Mouse (Mus musculus): ENCODE results near the gene Adcy5. TPM values are rescaled to one million over a fixed set of nuclear protein-coding genes. Genes with fewer than 3 reads are reported as not detected.

Gene Adcy5
- polyA plus RNA-seq, 1 experiment: 2.0 TPM

- TF ChIP-seq POLR2A (IDR thresholded peaks at IDR 0.05; ENCODE audit: borderline replicate concordance, control insufficient read depth, low read depth, low read length): no peak
- no peak for TF ChIP-seq CTCF (IDR thresholded peaks at IDR 0.05; ENCODE audit: control insufficient read depth, insufficient read depth, low read length)
- Histone ChIP-seq H3K4me3 (replicated peaks; ENCODE audit: control insufficient read depth, low read depth, low read length) (no peak overlapping the region), H3K27ac (ENCODE audit: control insufficient read depth, insufficient read depth, low read depth, low read length, poor library complexity) (no peak overlapping the region), H3K4me1 (ENCODE audit: control insufficient read depth, insufficient read depth, low read length) (no peaks in the 10 kb centered on the region)
- WGBS: 63% methylated on average over 7 of the region's 7 CpGs
Observed at GRCm38 (mm10) chr16:35116328-35116956, 38.2 kb upstream of the Adcy5 start.

- WGBS: 88% methylated on average over 7 of the region's 7 CpGs
- Histone ChIP-seq H3K4me1 (ENCODE audit: control insufficient read depth, insufficient read depth, low read length) (no peaks in the 10 kb centered on the region), H3K4me3 (replicated peaks; ENCODE audit: control insufficient read depth, low read depth, low read length) (no peak overlapping the region), H3K27ac (ENCODE audit: control insufficient read depth, insufficient read depth, low read depth, low read length, poor library complexity) (no peak overlapping the region)
- no peak for TF ChIP-seq CTCF (IDR thresholded peaks at IDR 0.05; ENCODE audit: control insufficient read depth, insufficient read depth, low read length)
- no peak for TF ChIP-seq POLR2A (IDR thresholded peaks at IDR 0.05; ENCODE audit: borderline replicate concordance, control insufficient read depth, low read depth, low read length)
Observed at GRCm38 (mm10) chr16:35117436-35117835, 37.2 kb upstream of the Adcy5 start.

- 76% methylated on average over 4 of the region's 4 CpGs for WGBS
- H3K4me1 ChIP-seq (ENCODE audit: control insufficient read depth, insufficient read depth, low read length): no peaks in the 10 kb centered on the region
- H3K27ac ChIP-seq (ENCODE audit: control insufficient read depth, insufficient read depth, low read depth, low read length, poor library complexity): no peak overlapping the region
- H3K4me3 ChIP-seq (replicated peaks; ENCODE audit: control insufficient read depth, low read depth, low read length): no peak overlapping the region
- no peak for TF ChIP-seq CTCF (IDR thresholded peaks at IDR 0.05; ENCODE audit: control insufficient read depth, insufficient read depth, low read length)
- no peak for TF ChIP-seq POLR2A (IDR thresholded peaks at IDR 0.05; ENCODE audit: borderline replicate concordance, control insufficient read depth, low read depth, low read length)
Observed at GRCm38 (mm10) chr16:35120603-35121002, 34.1 kb upstream of the Adcy5 start.

- TF ChIP-seq POLR2A (IDR thresholded peaks at IDR 0.05; ENCODE audit: borderline replicate concordance, control insufficient read depth, low read depth, low read length): no peak
- TF ChIP-seq CTCF (IDR thresholded peaks at IDR 0.05; ENCODE audit: control insufficient read depth, insufficient read depth, low read length): no peak
- Histone ChIP-seq H3K27ac (ENCODE audit: control insufficient read depth, insufficient read depth, low read depth, low read length, poor library complexity) (no peak overlapping the region), H3K4me3 (replicated peaks; ENCODE audit: control insufficient read depth, low read depth, low read length) (no peak overlapping the region), H3K4me1 (ENCODE audit: control insufficient read depth, insufficient read depth, low read length) (no peaks in the 10 kb centered on the region)
- 82% methylated on average over 5 of the region's 5 CpGs for WGBS
Observed at GRCm38 (mm10) chr16:35127270-35127669, 27.4 kb upstream of the Adcy5 start.

- no peak overlapping the region for H3K4me3 ChIP-seq (replicated peaks; ENCODE audit: control insufficient read depth, low read depth, low read length)
- TF ChIP-seq CTCF (IDR thresholded peaks at IDR 0.05; ENCODE audit: control insufficient read depth, insufficient read depth, low read length) (no peak), POLR2A (IDR thresholded peaks at IDR 0.05; ENCODE audit: borderline replicate concordance, control insufficient read depth, low read depth, low read length) (no peak)
- H3K27ac ChIP-seq (ENCODE audit: control insufficient read depth, insufficient read depth, low read depth, low read length, poor library complexity): no peak overlapping the region
- 53% methylated on average over 3 of the region's 3 CpGs for WGBS
- H3K4me1 ChIP-seq (ENCODE audit: control insufficient read depth, insufficient read depth, low read length): no peaks in the 10 kb centered on the region
Observed at GRCm38 (mm10) chr16:35130172-35130571, 24.5 kb upstream of the Adcy5 start.

- no peak overlapping the region for H3K27ac ChIP-seq (ENCODE audit: control insufficient read depth, insufficient read depth, low read depth, low read length, poor library complexity)
- no peak overlapping the region for H3K4me3 ChIP-seq (replicated peaks; ENCODE audit: control insufficient read depth, low read depth, low read length)
- no peaks in the 10 kb centered on the region for H3K4me1 ChIP-seq (ENCODE audit: control insufficient read depth, insufficient read depth, low read length)
- 80% methylated on average over 6 of the region's 6 CpGs for WGBS
- TF ChIP-seq POLR2A (IDR thresholded peaks at IDR 0.05; ENCODE audit: borderline replicate concordance, control insufficient read depth, low read depth, low read length) (no peak), CTCF (IDR thresholded peaks at IDR 0.05; ENCODE audit: control insufficient read depth, insufficient read depth, low read length) (no peak)
Observed at GRCm38 (mm10) chr16:35139416-35139815, 15.3 kb upstream of the Adcy5 start.

GRCm38 (mm10) chr16:35139873-35140619, 14.6 kb upstream of the Adcy5 start:
- TF ChIP-seq CTCF (IDR thresholded peaks at IDR 0.05; ENCODE audit: control insufficient read depth, insufficient read depth, low read length) (no peak), POLR2A (IDR thresholded peaks at IDR 0.05; ENCODE audit: borderline replicate concordance, control insufficient read depth, low read depth, low read length) (no peak)
- WGBS: 59% methylated on average over 11 of the region's 11 CpGs
- no peaks in the 10 kb centered on the region for H3K4me1 ChIP-seq (ENCODE audit: control insufficient read depth, insufficient read depth, low read length)
- H3K4me3 ChIP-seq (replicated peaks; ENCODE audit: control insufficient read depth, low read depth, low read length): no peak overlapping the region
- no peak overlapping the region for H3K27ac ChIP-seq (ENCODE audit: control insufficient read depth, insufficient read depth, low read depth, low read length, poor library complexity)

GRCm38 (mm10) chr16:35140620-35140975, 14.1 kb upstream of the Adcy5 start:
- Histone ChIP-seq H3K27ac (ENCODE audit: control insufficient read depth, insufficient read depth, low read depth, low read length, poor library complexity) (no peak overlapping the region), H3K4me3 (replicated peaks; ENCODE audit: control insufficient read depth, low read depth, low read length) (no peak overlapping the region), H3K4me1 (ENCODE audit: control insufficient read depth, insufficient read depth, low read length) (no peaks in the 10 kb centered on the region)
- 79% methylated on average over 9 of the region's 9 CpGs for WGBS
- TF ChIP-seq POLR2A (IDR thresholded peaks at IDR 0.05; ENCODE audit: borderline replicate concordance, control insufficient read depth, low read depth, low read length): no peak
- TF ChIP-seq CTCF (IDR thresholded peaks at IDR 0.05; ENCODE audit: control insufficient read depth, insufficient read depth, low read length): no peak
